Mouse (Mus musculus): ENCODE measurements around the gene Gm20814. TPM values are rescaled to one million over a fixed set of nuclear protein-coding genes. Genes with fewer than 3 reads are reported as not detected.
"Not testable (repeated sequence)": the region's sequence is repeated elsewhere in the genome, so short reads cannot be mapped to it uniquely, and the experiment has no call there.

The Gm20814 gene
- polyA plus RNA-seq (2017; shearing (Covaris generic)), result not detected

- ATAC-seq, result not testable (repeated sequence)
Measured at GRCm38 (mm10) chrY:75195556-75195955, at the start of gene Gm20814. Gene Gm20814, plus strand, starts transcription at chrY:75195856.

Data from activated CD4-positive, CD25-positive, alpha-beta regulatory T cell, adult 4 months (primary cell).